Mouse (Mus musculus): ENCODE measurements around the gene Gpr153.

The Gpr153 gene

DNA sequence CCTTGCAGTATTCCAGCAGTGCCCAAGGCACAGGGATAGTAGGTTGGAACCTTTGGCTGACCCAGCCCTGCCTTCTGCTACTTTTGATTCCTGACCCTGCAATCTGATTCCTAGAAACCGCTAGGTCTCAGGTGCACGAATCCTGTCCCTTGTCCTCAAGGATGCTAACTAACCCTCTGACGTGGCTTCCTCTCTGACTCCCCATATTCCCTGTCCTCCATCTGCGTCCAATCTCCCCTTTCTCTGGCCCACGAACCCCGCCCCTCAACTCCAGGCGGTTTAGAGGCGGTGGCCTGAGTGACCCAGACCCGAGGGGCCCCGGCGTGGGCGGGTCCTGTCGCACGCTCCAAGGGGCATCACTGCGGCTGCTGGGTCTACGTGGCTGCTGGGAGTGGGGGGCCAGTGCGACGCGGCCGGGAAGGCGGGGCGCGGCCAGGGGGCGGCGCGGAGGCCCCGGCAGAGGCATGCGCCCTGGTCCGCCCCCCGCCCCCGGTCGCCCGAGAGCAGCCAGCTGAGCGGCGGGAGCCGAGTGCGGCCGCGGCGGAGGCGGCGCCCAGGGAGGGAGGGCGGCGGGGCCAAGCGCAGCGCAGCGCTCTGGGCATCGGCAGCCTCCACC is at the start of gene Gpr153:
TSS of gene Gpr153 (plus strand) at position 612 of the 616 bp plus-strand sequence.
- DNase-seq, result no peak

DNA sequence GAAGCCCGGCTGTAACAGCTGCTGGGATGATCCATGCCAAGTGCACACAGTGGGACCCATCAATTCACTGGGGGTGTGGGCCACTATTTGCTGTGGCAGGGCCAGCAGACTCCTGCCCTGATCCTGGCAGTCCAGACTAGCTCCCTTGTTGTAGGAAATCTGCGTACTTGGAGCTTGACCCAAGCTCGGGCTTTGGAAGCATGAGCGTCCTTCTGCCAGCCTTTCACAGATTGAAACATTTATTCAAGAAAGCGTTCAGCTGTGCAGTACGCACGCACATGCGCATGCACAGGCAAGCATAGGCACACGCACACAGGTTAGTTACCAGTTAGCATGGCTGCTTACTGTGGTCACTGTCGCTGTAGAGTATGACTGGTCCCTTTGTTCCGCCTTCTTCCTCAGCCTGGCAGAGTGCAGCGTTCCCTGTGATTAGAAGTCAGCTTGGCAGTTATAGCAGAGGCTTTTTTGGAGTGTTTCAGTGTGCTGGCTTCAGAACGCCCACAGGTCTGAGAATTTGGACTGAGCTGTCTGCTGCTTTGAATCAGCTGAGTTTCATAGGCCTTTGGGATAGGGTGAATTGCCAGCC is 47.0 kb upstream of the Gpr153 start:
- no peak for DNase-seq

DNA sequence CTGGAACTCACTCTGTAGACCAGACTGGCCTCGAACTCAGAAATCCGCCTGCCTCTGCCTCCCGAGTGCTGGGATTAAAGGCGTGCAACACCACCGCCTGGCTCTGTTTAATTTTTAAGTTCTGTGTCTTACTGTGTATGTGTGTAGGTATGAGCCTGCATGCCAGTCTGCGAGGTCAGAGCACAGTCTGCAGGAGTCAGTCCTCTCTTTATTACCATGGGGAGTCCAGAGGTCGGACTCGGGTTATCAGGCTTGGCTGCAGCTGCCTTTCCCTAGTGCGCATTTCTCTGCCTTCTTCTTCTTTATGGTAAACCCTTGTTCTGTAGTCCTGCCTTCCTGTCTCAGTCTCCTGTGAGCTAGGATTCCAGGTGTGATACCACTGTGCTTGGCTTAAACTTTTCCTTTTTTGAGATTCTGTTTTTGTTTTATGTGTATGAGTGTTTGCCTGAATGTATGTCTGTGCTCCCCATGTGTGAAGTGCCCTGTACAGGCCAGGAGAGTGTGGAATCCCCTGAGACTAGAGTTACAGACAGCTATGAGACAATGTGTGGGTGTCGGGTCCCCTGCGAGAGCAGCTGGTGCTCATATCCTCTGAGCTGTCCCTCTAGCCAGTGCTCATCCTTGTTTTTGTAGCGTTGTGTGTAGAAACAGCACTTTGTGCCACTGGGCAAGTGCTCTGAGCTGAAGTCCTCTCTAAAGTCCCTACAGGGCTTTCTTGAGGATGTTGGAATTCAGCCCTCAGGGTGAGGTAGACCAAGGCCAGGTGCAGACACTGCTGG is 46.1 kb upstream of the Gpr153 start:
- DNase-seq, result peak in 1 of 2 experiments; percentile 20

DNA sequence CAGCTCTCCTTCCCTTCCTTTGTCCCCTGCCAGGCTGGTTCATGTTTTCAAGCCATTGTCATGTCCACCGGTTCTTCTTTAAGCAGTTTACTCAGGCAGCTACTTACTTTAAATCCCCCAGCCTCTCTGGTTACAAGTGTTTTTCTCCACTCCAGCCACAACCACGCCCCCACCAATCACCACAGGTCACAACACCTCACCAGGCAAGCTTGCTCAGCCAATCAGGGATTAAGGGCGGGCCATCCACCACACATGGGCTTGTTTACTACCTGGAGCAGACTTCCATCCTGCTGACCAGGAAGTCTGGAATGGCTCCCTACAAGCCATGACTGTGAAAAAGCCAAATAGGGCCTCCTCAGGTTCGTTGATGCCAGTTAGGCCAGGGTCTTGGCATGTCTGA is 43.7 kb upstream of the Gpr153 start:
- peak; percentile 35 to 53 for DNase-seq

DNA sequence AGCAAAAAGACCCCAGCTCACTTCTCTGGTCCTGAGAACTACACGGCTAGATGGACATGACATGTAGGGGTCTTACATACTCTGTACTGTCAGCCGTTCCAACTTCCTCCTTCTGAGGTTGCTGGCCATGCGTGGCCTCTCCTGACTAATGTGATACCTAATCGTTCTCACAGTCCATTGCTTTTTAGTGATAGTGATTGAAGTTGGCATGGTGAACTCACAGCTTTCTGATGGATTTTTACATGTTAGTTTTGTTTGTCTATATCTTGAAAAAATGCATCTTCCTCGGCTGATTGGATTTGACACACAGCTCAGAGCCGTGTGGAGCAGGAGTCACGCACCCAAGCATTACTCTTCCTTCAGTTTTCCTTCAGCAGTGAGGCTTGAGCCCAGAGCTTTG is 42.7 kb upstream of the Gpr153 start:
- DNase-seq, result no peak

DNA sequence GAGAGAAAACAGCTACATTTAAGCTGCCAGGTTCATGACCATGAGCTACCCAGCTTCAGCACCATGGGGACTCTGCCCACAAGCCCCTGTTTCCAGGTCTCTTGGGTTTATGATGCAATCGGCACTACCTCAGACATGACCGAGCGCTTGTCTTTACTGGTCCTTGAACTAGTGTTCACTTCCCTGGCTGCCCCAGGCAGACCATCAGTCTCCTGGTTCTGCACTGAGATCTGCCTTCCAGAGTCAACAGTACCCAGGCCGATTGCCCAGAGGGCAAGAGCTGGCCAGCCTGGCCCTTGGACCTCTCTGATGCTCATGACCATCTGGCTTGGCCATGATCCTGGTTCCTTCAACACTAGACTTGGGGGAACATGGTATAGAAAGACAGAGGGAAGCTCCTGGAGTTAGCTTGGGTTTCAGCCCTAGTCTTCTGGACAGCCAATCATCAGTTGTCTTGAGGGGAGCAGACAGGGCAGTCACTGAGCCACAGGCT is 41.6 kb upstream of the Gpr153 start:
- no peak for DNase-seq

DNA sequence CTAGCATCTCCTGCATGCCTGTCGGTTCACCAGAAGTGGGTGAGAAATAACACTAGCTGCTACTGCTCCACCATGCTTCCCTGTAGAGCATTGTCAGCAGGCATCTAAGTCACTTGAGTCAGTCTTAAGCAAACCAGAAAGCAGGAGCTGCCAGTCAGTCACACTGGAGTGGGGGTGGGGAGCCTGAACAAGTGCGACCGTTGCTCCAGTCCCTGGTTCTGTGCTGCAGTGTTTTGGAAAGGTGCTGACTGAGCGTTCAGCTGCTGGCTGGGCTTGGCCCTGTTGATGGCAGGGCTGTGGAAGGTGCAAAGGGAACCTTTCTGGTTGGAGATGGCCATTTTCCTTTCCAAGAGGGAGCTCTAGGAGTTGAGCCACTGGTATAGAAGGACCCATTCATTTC is 34.1 kb upstream of the Gpr153 start:
- no peak for DNase-seq

DNA sequence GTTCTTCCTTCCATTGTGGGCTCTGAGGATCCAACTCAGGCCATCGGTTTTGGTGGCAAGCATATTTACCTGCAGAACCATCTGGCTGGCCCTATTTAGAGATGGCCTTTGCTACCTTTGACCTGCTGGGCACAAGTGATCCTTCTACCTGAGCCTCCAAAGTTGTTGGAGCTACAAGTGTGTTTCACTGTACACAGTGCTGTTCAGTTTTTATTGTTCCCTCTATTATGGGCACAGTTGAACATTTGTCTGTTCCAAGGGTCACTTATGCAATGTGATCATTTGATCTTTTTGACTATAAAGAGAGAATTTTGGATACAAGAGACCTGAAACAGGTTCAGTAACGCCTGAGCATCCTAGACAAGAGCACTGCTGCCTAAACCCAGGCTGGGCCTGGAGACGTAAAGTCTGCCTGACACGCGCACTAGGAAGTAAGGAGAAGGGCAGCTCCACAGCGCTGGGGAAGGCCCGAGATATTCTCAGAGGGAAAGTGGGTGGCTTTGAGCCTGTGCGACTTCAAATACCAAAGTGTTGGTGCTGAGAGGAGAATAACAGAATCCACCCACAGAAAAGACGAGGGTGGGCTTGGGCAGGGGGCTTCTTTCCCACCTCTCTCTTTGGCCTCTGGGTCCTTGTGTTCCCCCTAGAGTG is 30.7 kb upstream of the Gpr153 start:
- DNase-seq, result no peak

DNA sequence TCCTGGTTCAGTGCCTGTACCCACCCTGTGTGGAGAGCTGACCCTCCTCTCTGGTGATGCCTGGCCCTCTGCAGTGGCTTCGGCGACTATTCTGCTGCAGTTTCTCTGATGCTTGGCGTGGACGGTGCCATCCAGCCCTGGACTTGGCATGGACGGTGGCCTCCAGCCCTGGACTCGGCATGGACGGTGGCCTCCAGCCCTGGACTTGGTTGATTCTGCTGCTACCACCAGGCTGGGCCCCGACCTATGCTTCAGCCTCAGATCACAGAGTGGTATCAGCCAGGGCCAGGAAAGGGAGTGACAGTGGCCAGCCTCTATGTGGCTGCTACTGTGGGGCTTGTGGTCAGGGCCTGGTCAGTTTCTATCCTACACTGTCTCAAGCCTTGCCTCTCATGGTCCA is 30.1 kb upstream of the Gpr153 start:
- no peak for DNase-seq

DNA sequence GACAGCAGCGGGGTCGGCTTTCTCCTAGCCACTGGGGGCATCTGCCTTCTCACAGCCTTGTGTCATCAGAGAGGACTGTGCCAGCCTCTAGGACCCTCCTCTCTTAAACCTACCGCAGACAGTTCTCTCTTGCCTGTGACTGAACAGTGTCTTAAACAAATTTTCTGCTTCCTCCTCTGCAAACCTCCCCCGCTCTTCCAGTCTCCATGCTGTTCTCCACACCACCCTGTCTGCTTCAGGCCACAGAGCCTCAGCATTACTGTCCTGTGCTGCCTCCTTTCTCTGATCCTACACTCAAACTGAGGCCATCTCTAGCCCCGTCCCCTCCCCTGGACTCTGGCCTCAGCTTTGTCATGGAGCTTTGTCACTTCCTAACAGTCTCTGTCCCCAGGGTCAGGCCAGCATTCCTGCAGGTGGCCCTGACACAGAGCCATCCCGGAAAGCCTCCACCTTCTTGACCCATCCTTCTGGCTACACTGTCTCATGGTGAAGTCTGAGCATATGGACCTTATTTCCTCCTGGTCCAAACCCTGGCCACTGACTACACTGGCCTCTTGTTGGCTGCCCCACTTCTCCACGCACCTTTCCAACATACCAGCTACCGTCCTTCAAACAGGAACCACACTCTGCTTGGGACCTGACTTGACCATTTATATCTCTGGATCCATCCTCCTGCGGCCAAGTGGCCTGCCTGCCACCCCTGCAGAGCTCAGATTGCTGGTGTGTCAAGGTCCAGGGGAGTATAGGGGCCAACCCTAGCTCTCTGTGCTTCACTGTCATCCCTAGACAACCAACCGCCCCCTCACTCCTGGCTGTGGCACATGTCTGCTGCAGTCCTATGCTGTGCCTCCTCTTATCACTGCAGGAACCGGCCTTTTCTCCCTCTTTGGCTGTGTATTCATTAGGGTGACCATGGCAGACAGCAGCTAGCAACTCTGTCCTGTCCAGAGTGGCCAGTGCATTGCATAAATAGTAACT is 29.2 kb upstream of the Gpr153 start:
- no peak for DNase-seq

DNA sequence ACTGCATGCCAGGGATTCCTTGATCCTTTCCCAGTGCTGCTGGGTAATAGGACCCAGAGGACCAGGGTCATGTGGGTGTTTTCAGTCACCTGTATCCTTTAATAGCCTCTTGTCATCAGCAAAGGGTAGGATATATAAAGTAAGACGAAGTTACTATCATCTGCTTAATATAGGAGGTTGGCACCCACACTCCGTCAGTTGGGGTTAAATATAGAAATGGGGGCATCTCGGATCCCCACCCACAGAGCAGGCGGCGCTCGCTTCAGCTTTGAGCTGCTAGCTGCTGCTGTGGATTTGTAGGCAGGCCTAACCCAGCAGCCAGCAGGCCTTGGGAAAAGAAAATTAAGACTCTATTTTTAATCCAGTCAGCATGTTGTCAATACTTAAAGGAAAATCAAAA is 28.0 kb upstream of the Gpr153 start:
- no peak for DNase-seq

DNA sequence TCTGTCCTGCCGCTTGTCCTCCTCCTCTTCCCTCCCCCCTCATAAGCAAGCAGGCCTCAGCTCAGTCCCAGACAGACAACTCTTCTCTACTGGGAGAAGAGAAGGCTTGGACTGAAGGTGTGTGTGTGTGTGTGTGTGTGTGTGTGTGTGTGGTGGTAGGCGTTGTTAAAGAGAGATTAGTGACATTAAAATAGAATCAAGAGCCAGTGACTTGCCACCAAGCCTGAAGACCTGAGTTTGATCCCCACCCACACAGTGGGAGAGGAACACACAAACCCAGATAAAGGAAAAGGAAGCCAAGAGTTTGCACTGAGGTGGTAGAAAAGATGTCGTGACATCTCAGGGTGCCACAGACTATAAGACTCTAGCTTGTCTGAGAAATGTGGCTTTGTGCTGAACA is 26.8 kb upstream of the Gpr153 start:
- DNase-seq, result no peak

DNA sequence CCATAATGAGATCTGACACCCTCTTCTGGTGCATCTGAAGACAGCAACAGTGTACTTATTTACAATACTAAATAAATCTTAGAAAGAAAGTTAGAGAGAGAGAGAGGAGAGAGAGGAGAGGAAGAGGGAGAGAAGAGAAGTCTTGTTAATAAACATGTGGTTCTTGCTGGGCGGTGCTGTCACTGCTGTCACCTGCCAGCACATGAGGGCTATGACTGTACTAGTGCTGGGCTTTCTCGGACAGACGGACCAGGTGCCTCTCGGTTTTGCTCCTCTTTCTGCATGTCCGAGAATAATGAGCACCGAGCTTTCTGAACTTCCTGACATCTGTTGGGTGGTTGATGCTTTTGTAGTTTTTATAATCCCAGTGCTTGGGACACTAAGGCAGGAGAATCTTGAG is 23.4 kb upstream of the Gpr153 start:
- DNase-seq, result no peak

DNA sequence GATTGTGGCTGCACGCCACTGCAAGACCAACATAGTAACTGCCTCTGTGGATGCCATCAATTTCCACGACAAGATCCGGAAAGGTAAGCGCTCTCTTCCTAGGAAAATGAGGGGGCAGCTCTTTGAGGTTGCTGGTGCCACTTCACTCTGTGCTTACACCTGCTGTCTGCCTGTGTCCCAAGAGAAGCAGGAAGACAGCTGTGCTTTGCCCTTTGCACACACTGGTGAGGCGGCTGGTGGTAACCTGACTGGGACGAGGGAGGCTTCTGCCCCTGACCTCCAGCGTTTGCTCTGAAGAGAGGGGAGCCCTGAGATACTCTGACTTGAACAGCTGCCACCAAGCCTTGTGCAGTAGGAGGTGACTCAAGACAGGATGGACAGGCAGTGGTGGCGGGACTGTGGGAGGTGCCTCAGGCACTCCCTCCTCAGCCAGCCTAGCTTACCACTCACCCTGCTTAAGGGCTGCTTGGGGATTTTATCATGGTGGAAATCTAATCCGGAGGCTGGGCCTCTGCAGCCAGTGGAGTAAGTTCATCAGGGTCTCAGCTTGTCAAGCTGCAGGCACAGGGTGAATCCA is 20.8 kb upstream of the Gpr153 start:
- DNase-seq, result no peak

DNA sequence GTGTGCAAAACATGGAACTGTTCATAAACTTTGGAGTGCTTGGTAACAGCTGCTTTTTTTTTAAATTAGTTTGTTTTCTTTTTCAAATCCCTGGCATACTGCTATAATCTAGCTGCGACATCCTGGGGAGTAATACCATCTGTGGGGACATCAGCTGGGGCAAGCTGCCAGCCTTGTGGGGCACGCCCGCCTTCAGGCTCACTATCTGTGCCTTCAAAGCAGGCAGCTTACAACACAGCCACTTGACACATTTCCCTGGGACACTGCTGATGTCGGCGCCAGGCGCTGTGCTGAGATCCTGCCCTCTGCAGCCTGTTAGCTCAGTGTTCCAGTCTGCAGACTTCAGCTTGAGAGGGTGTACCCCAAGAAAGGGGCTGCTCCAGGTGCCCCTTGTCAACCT is 17.0 kb upstream of the Gpr153 start:
- DNase-seq, result peak; percentile 57 to 66

DNA sequence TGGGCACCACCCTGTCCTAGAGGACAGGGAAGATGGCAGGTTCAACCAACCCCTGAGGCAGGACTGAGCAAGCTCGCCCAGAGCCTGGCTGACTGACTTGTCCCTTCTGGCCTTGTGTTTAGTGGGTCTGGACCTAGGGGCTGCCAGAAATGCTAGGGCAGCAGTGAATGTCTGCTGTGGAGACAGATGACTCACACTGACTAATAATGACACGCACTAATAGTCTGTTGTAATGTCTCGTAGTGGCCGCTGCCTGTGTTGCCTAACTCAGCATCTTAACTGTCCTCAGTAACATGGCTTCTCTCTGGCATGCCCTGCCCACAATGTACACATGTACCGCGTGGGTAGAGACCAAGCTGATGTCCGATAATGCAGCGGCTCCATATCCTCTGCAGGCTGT is 13.6 kb upstream of the Gpr153 start:
- DNase-seq, result no peak

DNA sequence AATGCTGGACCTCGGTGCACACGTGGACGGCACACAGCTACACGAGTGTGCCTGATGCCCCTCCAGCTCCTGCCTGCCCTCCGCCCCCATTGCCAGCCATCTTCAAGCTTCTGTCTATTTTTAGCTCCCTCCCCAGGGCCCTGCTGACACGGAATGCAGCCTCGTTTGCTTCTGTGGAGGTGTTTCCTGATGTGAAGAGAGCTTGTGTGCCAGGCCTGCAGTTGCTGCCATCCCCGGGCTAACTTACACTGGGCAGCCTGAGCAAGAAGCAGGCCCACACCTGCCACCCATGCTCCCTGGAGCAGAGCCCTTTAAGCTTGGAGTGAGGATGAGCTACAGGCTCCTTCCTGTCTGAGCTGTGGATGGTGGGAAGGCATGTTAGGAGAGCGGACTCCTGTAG is 11.8 kb upstream of the Gpr153 start:
- no peak for DNase-seq

DNA sequence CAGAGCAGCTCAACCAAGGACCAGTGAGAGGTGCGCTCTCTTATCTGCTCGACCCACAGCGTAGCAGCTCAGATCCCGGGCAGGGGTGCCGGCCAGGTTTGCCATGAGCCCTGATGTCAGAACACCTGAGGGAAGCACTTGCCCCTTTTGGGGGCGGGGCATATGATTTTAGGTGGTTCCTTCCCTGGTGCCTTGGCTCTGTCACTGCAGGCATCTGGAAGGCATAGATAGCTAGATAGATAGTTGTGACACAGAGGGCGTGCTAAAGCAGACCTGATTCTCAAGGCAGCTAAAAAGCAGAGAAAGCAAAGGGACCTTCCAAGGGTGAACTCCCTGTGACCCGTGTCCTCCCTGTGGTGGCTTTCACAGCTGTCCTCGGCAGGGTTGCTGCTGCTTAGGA is 10.9 kb upstream of the Gpr153 start:
- DNase-seq, result no peak

DNA sequence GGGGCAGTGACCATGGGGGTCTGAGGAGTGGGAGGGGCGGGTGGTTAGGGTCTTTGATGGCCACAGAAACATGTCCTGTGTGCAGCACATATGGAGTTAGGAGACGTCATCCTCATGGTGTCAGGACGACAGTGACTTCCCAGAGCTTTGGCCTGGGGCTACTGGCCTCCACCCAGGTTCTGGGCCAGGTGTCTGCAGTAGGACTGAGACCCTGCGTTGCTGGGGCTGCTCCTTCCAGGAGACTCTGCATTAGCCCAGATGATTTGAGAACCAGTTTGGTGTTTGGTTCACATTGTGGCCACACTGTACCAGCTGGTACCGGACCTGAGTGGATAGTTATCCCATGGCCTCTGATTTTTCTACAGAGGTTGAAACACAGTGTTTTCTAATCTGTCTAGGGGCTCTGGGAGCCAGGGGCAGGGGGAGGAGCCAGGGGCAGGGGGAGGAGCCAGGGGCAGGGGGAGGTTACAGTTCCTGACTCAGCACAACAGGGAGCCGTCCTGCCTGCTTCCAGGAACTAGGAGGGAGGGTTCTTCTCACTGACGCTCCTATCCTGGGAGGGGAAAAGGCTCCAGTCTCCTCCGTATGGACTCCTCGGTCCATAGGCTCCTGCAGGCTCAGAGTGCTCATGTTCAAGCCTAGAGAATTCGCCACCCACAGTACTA is 10.4 kb upstream of the Gpr153 start:
- DNase-seq, result no peak

DNA sequence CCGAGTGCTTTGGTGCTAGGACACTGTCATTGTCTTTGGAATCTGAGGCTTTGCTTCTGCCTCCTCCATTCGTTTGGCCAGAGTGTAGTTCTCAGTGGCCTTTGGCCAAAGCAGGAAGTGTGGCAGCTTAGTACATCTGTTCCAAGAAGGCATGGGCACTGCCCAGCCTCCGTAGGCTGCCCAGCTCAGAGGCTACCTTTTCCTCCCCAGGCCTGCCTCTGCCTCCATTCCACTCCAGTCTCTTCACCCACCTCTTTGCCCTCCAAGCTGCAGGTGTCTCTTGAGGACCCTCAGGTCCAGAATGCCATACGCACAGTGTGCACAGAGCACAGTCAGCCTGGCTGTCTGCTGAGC is 9.9 kb upstream of the Gpr153 start:
- DNase-seq, result no peak

DNA sequence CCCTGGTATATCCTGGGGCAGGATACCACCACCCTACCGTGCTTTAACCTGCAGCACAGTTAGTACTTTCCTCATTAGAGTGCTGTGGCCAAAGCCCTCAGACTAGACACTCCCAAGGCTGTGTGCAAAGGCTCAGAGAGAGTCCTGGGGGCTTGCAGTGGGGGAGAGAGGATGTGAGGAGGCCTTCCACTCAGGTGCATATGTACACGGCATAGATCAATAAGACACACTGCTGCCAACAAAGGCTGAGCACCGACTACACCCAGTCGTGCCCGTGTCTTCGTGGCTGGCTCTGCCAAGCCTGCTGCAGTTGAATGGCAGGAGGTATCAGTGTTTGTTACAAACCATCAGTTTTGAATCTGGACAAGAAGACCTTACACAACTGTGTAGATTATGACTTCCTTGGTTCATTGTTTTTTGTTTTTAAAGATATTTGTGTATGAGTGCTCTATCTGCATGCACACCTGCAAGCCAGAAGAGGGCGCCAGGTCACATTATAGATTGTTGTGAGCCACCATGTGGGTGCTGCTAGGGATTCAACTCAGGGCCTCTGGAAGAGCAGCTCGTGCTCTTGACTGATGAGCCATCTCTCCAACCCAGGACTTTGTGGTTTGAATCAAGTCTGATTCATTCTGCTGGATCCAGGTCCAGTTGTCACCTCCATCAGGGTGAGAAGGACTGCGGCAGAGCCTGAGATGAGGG is 9.0 kb upstream of the Gpr153 start:
- DNase-seq, result no peak

Data from lung, adult 18-20 months (tissue).